Mouse (Mus musculus) spleen, adult 2 months (tissue): ENCODE data around the gene Hspb7.

Experiments
- CTCF ChIP-seq: fragments of 200-500 bp; IDR thresholded peaks from 2 replicates; pipeline ENCODE4 v1.5.1; 2011; ENCODE audit warnings: mild to moderate bottlenecking, inconsistent platforms; ENCODE audit not compliant: insufficient read depth, insufficient read length, insufficient replicate concordance; ENCODE audit errors: extremely low read depth
- POLR2A ChIP-seq: fragments of 200-500 bp; IDR thresholded peaks from 2 replicates; pipeline ENCODE4 v1.6.1; 2011; ENCODE audit warnings: low read depth, low read length, inconsistent platforms

- no peak for TF ChIP-seq CTCF
- TF ChIP-seq POLR2A = no peak
Measured at GRCm38 (mm10) chr4:141461088-141461487, 40.5 kb downstream of the Hspb7 start.
